Mouse (Mus musculus) kidney, postnatal 14 days (tissue): ENCODE measurements at regions not wholly inside any gene's neighbourhood (a gene's known extent, or its start where the extent isn't known, plus 50 kb on each side); places are given as distances from the start of the nearest gene placed in this dataset.

ENCODE experiments used
- DNase-seq: peaks from one replicate; pipeline ENCODE4 v3.0.0; 2022; ENCODE audit warnings: mixed read lengths

DNA sequence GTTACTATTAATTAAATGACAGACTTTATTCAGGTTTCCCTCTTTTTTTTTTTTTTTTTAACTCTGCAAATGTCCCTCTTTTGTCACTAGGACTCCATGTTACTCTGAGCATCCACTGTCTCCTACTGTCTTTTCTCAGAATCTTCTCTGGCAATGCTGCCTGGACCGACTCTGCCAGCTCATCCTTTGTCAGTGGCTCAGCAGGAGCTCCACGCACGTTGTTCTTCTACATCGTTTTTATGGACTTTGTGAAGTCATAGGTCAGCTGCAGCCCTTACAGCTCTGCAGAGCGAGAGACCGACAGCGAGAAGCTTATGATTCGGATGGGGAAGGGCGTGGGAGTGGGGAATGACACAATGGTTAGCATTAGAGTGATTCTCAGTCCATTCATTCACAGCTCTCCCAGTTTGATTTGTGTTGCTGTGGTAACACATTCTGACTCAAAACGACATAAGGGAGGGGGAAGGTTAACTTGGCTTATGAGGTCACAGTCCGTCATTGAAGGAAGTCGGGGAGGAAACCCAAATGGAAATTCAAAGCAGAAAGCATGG is 300.1 kb upstream of the Kazn start:
- DNase-seq: no peak

DNA sequence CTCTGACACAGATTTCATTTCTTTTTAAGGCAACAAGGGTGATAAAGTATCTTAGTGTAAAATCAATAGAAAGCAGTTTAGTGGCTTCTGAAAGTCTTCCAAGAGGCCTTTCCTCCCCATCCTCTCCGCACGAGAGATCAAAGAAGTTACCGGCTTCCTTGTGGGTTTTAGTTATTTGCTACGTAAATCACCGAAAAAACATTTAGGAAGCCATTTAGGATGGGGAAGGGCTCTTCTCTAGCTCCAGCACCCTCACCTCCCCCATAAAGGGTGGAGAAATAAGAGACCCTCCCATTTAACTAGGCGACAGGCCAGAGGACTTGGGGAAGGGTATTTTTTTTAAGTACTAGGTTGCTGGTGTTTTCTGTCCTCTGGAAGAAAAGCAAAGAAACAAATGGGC is 287.9 kb upstream of the Kazn start:
- no peak for DNase-seq

DNA sequence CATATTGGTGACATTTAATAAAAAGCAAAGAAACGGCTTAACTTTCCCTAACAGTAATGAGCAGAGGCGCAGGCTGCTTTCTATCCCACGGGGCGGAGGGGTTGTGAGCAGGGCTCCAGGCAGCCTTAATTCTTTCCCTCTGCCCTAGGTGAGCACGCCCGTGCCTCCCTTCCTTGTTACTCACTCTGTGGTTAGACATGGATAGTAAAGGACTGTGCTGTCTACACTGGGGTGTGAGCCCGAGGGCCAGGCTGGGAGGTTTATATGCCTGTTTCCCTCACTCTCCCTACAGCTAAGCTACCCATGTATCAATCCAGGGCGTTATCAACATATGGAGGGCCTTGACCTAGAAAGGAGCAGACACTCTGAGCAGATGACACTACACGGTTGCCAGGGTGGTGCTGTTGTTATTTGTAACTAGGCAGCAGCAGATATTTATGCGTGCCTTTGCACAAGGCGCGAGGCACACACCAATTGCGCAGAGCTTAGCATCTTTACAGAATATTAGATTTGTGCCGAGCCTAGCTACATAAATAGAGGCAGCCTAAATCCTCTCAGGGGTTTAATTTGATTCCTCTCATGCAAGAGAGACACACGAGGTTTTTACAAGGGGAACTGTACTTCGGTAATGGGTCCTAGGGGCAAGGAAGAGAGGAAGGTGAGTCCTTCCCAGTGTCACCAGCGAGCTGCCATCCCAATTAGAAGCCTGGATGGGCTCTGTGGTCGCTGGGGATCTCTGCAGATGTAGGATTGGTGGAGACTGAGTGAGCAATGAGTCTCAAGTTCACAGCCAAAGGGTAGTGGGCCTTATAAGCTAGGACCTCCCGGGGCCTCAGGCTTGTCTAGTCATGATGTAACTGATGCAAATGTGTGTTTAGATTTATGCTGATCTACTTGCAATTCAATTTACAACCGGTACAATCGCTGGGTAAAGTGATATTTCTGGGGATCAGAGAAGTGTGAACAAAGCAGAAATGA is 278.6 kb upstream of the Kazn start:
- DNase-seq: no peak

DNA sequence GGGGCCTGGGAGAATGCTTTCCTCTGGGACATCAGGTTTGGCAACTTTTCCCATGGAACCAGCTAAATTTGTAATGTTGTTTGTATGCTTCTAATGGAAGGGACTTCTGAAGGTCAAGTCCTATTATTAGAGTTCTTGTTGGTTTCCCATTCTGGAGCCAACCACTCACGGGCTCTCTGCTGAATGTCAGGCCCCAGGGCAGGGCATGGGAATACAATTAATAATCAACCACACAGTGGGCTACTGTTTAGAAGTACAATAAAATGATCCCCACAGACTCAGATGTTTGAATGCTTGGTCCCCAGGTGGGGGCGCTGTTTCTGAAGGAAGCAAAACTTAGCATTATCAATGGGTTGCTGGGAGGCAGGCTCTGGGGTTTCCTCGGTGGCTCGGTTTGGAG is 275.6 kb upstream of the Kazn start:
- DNase-seq: peak; percentile 39

DNA sequence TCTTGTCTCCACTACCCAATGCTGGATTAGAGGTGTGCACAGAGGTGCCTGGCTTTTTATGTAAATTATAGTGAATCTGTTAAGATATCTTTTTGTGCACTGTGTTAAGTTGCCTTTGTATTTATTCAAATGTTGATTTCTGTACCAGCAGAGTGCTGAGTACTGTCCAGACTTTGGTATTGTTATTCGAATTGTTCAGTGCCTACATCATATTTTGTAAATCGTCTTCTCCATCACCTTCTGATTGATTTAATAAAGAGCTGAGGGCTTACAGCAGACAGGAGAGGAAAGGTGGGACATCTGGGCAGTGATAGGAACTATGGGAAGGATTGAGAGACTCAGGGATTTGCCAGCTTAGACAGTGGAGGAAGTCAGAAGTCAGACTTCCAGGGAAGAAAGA is 270.2 kb upstream of the Kazn start:
- DNase-seq: no peak

DNA sequence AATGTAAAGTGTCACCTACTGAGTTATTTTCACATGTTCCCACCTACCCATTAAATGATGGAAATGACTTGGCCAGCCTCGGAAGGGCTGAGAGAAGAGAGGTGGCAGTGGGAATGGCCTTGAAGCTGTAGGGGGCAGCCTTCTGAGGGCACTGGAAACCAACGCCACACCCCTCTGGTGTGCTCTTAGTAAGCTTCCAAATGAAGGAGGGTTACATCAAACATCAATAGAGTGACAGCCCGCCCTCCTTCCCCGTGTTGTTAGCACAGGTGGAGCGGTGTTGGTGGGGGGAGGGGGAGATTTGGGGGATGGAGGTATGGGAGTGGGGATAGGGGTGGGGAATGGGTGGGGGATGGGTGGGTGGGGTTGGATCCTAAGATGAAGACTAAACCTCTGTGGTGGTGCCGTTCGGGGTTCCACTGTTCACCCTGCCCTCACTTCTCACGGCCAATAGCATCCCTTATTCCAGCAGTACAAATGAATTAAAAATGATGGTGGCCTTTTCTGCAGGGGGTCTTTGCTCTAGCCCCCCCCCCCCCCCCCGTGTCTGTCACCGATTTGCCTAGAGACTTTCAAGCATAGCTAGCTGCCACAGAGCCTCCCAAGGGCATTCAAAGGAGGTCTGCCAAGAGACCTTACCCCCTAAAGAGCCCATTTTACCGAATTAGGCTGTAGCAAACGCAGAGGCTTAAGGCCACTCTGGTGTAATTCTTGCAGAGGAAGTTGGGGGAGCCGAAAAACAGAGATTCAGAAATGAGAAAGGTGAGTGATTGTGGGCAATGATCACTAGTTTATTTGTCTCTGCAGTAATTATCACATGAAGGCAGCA is 267.4 kb upstream of the Kazn start:
- DNase-seq: no peak

DNA sequence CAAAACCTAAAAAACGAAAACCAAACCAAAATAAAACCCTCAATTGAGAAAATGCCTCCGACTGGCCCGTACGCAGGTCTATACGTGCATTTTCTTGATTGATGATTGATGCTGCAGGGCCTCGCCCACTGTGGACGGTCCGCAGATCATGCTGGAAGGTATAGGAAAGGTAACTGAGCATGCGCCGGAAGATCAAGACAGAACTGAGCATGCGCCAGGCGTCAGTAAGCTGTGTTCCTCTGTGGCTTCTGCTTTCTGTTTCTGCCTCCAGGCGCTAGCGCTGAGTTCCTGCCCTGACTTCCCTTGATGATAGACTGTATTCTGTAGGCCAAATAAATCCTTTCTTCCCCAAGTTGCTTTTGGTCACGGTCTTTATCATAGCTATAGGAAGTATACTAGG is 264.6 kb upstream of the Kazn start:
- no peak for DNase-seq

DNA sequence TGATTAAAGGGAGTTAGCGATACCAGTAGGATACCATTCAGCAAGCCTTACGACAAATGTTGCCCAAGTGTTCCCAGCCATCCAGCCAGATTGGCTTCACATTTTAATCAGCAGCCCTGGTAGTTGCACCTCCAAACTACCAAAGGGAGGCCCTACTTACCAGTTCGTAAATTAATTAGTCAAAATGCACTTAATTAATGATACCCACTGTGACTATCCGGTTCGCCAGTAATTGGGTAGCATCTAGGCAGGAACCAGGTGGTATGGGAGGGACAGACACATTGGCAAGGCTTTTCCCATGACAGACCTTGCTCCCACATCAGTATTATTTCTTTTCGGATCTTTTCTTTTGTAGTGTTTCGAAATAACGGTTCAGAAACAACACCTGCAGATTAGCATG is 262.0 kb upstream of the Kazn start:
- no peak for DNase-seq

DNA sequence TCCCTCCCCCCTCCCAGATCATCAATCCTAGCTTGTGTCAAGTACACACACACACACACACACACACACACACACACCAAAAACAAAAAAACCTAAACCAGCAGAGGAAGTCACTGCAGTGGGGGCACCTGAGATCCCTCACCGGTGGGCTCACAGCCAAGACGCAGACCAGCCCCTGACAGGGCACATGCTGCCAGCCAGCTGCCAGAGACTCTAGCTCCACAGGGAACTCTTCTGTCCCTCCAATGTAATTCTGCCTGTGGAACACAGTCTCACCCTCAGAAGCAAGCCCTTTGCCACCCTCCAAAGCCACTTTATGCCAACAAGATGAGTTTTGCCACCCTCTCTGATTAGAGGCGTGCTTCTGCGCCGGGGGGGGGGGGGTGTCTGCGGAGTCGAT is 261.3 kb upstream of the Kazn start:
- DNase-seq: no peak

DNA sequence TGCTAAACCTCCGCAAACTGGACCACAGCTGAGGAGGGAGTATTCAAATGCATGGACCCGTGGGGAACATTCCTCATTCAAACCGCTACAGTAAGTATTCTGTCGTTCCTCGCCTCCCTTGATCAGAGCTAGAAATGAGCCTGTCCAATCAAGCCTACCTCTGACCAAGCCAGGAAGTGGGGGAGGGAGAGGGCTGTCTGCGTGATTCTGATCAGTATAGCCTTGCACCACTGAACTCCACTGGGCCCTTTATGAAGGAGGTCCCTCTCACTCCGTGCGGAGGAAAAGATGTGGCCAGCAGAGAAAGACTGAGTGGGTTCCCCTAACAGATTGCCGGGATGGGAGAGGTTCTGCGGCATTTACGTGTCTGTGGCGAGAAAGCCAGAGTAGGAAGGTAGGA is 257.4 kb upstream of the Kazn start:
- DNase-seq: no peak

DNA sequence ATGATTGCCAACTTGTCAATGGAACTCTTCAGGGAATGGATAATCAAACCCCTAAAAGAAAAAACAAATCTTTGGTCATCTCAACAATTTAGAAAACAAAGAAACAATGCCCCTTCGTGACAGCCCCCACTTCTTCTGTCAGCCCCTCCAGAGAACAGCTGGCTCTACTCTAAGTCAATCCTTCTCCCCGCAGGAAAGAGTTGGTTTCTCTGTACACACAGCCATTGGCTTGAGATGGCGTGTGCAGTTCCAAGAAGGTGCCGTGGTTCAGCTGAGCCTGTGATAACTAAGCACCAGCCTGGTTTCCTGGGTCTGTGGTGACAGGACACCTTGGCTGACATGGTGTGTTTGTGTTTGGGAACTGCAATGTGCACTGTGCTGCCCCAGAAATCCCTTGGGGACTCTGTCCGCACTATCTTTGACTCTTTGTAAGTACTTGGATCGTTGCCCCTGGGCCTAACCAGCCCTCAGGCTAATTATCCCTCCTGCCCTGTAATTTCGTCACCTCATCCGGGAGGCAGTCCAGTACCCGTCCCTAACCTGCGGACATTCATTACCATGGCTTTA is 253.8 kb upstream of the Kazn start:
- peak; percentile 5 for DNase-seq

DNA sequence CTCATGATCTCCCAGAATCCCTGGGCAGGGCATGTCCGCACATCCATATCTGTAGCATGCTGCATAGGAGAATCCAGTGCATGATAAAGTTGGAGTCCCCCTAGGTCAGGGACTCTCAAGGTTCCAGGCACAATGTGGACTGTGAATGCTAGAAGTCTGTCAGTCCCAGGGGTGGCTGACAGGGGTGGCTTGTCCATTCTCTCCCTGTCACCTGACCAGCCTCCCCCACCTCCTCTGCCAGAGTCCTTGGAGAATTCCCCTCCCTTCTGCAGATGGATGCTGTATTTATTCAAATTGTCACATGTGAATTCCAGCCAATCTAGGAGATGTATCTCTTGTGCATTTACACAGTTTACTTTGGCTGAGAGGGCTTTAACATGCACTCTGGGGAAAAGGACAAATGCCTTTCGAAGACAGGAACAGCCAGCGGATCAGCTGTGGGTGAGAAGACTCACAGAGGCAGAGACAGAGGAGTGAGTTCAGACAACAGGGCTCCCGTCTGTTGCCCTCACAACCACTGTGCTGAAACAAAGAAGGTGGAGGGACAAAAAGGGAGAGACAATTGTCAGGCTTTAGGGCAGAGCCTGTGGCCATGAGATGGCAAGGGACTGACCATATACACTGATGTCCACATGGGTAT is 246.7 kb upstream of the Kazn start:
- no peak for DNase-seq

DNA sequence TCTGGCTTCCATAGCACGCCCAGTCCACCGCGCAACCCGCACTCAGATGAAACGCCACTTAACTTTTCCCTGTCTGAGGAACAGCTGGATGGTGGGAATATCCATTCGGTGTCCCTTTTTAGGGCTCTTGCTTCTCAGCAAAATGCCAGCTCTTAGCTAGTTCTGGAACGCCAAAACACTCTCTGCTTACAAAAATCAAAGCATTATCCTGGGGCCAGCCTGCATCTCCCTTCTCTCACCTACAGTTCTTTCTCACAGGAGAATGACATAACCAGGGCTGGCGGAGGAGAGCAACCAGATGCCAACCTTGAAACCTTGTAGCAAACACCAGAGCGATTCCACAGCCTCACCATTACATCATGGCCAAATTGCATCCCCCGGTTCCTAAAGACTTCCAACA is 236.4 kb upstream of the Kazn start:
- no peak for DNase-seq

DNA sequence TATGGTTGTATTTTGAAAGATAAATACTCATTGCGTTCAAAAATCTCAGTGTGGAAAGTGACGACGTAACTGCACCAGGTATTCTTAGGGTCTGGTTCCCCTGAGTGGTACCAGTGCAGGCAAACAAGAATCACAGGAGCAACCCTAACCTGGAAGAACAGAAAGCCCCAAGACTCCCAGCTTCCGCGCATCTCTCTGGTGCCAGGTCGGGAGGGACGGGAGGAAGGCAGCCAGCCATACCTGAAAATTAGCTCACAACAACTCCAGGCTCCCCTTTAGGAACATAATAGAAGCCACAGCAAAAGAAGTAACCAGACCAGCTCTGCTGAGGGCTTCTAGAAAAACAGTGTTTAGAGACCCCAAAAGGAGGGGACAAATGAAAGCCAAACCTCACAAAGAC is 235.4 kb upstream of the Kazn start:
- DNase-seq: no peak

DNA sequence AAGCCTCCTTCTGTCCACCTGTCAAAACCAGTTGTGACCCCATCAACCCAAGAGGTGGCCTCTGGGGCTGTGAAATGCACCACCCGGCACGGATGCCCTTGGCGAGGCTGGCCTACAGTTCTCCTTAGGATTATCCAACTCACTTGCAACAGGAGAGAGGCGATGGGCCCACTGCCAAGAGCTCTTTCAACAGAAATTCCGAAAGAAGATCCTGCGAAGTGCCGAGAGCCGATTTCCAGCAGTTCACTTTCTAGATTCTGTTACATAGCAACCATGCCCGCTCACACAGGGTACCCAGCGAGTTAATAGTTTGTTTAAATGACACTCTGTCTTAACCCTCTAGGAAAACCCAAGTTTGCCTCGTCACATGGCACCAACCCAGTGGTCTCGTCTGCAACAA is 234.8 kb upstream of the Kazn start:
- DNase-seq: peak; percentile 28

DNA sequence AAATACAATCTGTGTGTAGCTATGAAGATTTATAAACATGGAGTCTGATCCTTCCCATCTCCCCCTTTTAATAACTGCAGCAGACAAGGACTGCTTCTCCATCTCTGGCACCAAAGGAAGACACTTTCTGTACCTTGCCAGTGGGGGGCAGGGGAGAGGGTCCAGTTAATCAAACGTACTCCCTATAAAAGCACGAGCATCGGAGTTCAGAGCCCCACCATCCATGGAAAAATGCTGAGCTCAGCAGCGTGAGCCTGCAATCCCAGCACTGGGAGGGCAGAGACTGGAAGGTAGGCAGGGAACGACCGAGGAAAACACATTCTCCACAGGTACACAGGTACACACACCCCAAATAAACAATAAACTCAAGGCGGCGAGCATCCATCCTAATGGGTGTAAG is 234.1 kb upstream of the Kazn start:
- no peak for DNase-seq

DNA sequence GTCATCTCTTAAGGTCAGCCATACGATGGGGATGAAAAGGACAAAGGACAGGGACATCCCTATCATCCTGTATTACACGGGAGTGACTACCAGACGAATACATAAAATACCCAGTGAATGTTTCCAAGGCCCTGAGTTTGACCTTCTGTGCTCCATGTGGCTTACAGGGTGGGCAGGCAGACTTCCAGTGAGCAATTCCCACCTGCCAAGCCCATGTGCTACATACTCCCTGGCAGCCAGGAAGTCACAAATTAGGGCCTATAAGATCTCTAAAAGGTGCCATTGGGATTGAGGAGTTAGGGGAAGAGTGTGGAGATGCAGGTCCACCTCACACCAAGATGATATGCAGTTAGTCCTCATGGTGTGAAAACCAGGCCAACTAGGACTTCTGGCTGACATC is 233.1 kb upstream of the Kazn start:
- DNase-seq: no peak

DNA sequence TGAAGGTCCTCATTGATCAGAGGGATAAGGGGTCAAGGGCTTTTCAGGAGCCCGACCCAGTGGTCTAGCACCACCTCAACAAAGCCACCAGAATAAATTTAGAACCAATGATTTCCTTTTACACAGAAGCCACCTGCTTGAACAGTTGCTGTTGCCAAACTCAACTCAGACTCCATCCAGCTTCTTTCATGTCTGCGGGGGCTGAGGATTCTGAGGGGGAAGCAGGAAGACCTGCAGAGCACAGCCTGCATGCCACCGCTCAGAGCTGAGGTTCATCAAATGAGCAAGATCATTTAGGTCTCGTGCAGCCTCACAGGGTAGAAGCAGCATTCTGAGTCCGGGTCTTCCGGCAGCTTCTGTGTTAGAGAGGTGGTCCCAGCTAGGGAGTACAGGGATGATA is 231.6 kb upstream of the Kazn start:
- no peak for DNase-seq

DNA sequence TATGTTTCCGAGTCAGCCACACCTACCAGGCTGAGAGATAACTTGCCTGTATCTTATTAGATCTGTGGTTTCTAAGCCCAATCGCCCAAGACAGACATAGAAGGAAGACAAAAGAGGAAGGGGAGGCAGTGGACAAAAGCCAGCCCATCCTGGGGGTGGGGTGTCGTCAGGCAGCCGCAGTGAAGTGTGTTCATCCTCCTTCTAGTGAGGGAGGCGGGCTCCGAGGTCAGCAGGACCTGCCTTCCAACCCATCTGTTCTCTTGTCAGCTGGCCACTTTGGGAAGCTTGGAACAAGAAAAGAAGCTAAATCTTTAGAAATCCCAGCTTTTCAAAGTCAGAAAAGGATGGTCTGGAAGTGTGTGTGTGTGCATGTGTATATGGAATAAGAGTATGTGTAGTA is 228.7 kb upstream of the Kazn start:
- no peak for DNase-seq

DNA sequence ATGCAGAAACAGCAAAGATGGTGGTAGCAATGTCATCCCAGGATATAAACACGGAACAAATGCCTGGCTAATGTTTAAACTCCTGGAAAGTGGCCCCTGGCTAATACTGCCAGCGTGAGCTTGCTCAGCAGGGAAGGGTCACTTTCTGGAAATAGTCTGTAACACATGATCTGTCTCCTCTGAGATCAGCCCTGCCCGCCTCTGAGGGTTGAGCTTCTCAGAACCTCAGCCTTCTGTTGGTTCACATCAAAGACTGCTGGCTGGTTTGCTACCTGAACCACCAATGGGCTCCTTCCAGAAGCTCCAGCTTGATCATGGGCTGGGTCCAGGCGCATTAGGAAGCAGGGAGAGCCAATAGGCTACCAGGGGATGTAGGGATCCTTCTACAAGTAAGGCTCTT is 226.0 kb upstream of the Kazn start:
- DNase-seq: peak; percentile 26

DNA sequence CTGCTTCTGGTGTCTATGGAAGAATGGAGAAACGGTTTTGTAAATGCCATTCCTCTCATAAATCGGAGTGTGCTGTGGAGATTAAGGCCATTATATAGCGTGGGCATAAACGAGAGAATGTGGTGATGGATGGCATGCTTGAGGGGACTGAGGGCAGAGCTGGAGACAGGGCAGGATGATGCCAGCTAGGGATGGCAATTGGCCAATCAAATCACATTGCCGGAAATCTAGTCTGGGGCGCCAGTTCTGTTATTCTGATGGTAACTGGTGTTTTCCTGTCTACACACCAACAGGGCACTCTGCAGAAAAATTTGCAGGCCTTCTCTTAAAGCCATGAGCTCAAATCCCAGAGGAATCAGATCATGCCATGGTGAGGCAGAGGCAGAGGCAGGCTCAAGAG is 224.9 kb upstream of the Kazn start:
- no peak for DNase-seq

DNA sequence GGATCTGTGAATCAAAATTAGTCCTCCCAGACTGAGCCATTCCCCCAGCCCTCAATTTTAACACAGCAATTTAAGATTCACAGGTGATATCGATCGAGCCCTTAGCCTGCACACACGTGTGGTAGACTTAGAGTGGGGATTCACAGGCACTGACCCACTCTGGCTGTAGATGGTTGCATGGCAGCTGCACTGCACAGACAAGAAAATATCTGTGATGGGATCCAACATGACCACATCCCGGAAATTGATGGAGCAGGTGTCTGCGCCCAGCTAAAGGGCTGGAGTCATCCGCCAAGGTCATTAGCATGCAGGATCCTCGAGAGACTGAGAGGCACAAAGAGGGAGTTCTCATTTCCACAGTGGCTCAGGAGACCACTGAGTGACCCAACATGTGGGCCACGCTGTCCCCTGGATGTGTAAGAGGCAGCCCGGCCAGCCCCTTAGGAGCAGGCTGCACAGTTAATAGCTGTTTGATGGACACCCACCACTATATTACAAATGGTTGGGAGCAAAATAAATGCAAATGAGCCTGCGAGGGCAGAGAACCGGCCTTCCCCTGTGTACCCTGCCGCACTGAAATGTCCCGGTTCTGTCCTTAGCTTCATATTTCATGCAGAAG is 221.4 kb upstream of the Kazn start:
- DNase-seq: no peak

DNA sequence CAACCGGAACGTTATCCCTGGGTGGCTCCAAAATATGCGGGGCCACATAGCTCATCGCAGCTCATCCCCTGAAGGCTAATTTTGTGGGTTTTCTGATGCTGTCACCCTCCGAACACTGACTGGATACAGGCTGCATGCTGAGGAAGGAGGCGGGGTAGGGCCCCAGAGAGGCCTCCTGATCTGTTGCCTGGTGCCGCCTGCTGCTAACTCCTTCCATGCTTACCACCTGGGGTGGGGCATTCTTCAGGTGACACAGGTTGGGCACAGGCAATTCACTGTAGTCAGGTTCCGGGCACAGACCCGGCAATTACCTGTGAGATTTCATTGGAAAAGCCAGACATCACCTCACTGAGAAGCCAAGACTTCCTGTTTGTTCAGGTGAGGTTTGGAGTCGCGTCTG is 213.4 kb upstream of the Kazn start:
- no peak for DNase-seq
